Mouse (Mus musculus): ENCODE measurements around the gene Ndufaf8.

Ndufaf8 gene

DNA sequence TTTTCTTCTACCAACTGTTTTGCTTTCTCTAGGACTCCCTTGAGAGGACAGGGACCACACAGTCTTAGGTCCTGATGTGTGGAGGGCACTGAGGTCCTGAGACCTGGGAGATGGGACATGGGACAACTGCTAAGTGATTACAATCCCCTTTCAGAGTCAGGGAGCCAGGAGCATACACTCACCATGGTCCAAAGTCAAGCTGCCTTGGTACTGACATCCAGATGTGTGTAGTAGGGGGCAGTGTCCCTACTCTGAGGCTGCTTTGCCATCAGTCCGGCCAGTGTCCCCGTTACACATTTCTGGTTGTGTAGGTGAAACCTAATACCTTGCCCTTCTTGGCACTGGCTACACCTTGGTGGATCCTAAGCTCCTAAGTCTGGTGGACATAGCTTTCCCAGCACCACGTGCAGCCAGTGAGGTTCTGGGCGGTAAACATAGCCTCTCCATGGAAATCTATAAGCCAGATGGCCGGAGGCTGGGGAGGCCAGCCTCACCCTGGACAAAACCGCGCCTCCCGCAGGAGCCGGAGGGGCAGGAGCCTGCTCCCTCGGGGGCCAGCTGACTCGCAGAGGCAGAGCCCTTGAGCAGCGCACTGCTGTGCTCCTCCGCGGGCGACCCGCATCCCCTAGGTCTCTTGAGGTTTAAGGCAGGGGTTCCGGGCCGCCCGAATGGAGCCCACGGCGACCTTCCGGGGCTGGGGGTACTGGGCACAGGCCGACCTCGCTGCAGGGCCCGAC is 12.7 kb upstream of the Ndufaf8 start:
- peak; percentile 18 for DNase-seq (ENCODE audit: low read depth, low spot score)

DNA sequence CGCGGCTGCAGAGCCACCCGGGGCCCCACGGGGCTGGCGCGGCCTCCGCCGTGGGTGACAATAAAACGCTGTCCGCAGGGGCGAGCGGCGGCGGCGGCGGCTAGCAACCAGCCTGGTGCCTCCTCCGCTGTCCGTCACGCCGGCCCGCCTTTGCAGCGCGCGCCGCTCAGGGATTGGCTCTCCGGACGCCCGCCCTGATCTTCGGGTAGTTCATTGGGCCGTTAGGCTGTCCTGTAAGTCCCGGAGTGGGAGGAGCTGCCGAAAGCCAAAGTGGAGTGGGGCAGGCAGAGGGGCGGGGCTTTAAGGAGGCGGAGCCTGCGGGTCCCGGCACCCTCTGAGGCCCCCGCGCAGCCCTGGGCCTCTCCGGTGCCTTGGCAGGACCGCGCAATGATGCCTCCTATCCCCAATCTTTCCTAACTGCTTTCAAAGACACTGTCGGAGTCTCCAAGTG is 12.0 kb upstream of the Ndufaf8 start, which contains the start of gene Cep131:
TSS of gene Cep131 (minus strand) at position 126 of the 451 bp plus-strand sequence.
- peak; percentile 97 for DNase-seq (ENCODE audit: low read depth, low spot score)

DNA sequence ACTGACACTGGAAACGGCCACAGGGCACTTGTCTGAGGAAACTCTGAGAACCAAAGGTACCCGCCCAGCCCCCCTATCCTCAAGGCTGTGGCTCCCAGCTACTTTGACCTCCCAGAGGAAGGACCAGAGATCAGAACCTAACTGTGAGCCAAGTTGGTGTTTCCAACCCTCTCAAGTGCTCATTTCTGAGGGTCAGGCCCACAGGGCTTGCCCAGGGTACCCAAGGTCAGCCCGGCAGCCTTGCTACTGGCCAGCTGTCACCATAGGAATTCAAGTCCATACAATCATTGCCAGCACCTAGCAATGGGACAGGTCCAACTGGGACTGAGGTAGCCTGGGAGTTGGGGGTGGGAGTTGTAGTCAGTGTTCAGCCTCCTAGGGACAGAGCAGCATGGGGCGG is 8.1 kb upstream of the Ndufaf8 start:
- no peak for DNase-seq (ENCODE audit: low read depth, low spot score)

- no peak for DNase-seq (ENCODE audit: low read depth, low spot score)
Measured at GRCm38 (mm10) chr11:120092817-120093591, 5.7 kb upstream of the Ndufaf8 start.

DNA sequence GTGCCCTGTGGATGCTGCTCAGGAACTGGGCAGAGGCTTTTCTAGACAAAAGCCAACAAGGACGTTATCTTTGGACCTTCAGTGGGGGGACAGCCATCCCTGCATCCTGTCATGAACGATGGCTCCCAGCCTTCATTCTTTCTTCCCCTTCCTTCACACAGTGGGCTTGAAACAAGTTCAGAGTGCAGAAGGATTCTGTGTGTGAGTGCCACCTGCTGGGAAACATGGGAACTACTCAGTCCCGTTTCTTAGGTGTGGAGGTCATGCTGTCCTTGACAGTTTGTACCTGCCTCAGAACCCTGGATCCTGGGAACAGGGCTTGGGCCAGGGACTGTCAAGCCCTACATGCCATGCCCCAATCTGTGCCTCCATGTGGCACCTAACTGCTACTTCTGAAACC is 2.3 kb downstream of the Ndufaf8 start:
- peak; percentile 72 for DNase-seq (ENCODE audit: low read depth, low spot score)

DNA sequence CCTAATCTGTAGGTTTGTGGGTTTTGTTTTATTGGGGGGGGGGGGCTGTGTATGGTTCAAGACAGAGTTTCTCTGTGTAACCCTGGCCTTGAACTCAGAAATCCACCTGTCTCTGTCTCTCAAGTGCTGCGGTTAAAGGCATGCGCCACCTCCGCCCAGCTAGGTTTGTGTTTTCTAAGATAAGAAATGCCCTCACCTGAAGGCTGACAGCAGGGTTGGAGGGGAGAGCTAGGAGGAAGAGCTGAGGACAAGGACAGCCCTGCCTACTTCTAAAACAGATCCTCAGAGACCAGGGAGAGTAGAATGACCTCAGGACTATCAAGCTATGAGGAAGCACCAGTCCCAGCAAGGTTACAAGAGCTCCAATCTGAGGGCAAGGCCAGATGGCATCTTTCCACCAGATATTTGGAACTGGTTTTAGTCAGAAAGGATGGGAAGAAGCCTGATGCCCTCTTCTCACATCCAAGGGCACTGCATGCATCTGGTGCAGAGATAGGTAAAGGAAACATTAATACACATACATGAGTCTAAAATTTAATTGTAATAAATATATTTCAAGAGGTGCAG is 4.8 kb downstream of the Ndufaf8 start:
- DNase-seq (ENCODE audit: low read depth, low spot score) = no peak

GRCm38 (mm10) chr11:120107026-120107425 is 8.3 kb downstream of the Ndufaf8 start:
- DNase-seq (ENCODE audit: low read depth, low spot score) = no peak

GRCm38 (mm10) chr11:120107796-120108195 is 9.1 kb downstream of the Ndufaf8 start:
- no peak for DNase-seq (ENCODE audit: low read depth, low spot score)

DNA sequence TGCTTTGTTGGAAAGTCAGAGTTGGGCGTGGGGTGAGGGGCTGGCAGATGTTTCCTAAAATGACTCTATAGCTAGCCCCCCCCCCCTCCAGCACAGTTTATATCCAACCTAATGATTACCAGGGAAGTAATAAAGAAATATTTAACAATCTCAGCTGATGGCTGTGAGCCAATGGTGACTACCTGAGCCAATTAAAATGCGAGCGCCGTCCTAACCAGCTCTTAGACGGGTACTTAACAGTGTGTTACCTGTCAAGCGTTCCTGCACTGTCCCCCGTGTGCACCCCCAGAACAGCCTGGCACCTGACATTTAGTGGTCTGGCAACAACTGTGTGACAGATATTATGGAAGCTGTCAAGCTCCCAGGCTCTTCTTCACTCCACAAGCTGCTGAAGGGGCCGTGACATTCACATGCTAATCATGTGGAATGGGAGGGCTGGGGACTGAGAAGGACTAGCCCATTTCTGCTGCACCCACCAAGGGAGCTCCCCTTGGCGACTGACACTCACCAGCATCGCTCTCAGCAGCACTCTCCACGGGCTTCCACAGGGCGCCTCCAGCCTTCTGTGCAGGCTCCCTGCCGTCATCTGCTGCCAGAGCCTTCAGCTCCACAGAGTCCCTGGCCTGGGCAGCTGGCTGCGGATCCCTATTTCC is 11.0 kb downstream of the Ndufaf8 start:
- DNase-seq (ENCODE audit: low read depth, low spot score) = no peak

- DNase-seq (ENCODE audit: low read depth, low spot score) = no peak
Measured at GRCm38 (mm10) chr11:120110554-120110953, 11.8 kb downstream of the Ndufaf8 start.

- peak; percentile 44 for DNase-seq (ENCODE audit: low read depth, low spot score)
Measured at GRCm38 (mm10) chr11:120111033-120111432, 12.3 kb downstream of the Ndufaf8 start.

GRCm38 (mm10) chr11:120112136-120112535 is 13.4 kb downstream of the Ndufaf8 start:
- no peak for DNase-seq (ENCODE audit: low read depth, low spot score)

GRCm38 (mm10) chr11:120114488-120115215 is 15.9 kb downstream of the Ndufaf8 start:
- DNase-seq (ENCODE audit: low read depth, low spot score) = no peak

DNA sequence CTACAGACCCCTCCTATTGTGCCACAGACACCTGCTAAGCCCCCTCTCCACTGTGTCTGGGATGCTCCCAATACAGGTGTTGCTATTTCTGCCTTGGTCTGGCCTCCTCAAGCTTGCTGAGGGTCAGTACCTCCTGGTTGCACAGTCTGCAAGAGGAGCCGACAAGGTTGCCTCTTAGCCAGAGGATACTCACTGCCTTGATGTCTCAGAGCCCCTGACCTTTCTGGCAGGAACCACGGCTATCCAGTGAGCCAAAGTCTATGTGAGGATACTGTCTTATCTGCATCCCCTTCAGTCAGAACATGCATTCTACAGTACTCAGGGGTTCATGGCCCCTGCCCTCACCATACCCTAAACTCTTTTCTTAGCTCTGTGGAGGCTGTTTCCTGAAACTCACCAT is 18.9 kb downstream of the Ndufaf8 start:
- DNase-seq (ENCODE audit: low read depth, low spot score) = no peak

DNA sequence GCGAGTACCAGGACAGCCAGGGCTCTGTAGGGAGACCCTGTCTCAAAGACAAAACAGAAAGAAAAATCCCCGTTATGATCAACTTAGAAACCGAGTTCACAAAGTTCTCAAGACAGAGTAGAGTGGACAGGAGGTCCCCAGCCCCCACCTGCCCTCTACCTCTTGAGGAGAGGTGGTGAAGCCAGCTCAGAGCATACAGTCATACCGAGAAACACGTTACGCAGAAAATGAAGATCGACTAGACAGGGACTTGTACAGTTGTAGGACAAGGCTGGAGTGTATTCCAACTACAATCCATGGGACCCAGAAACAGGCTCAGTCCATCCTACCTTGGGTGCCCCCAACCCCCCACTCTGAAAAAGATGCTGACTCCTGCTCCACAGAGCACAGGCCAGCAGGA is 20.4 kb downstream of the Ndufaf8 start:
- no peak for DNase-seq (ENCODE audit: low read depth, low spot score)

DNA sequence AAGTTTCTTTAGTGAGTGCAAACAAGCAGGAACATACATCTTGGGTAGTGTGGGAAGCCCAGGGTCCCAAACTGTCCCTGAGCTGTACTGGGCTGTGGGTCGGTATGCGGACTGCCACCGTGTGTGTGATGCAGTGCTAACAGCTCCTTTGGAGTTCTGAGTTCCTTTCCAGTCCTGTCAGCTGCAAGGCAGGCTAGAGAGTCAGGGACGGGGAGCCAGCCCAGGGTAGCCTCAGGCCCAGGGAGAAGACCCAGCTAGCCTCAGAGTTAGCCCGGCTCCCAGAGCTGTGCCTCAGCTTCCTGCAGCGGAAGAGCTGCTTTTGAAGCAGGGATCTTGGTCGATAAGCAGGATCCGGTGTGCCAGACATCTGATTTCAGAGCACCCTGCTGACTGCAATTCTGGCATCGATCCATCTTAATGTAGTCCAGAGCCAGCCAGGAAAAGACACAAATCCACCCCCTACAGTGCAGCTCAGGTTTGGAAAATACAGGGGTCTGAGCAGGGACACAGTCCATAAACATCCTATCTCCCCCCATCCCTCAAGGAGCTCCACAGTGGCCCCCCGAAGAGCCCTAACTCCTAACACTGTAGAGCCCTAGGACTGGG is 21.3 kb downstream of the Ndufaf8 start:
- DNase-seq (ENCODE audit: low read depth, low spot score) = no peak

DNA sequence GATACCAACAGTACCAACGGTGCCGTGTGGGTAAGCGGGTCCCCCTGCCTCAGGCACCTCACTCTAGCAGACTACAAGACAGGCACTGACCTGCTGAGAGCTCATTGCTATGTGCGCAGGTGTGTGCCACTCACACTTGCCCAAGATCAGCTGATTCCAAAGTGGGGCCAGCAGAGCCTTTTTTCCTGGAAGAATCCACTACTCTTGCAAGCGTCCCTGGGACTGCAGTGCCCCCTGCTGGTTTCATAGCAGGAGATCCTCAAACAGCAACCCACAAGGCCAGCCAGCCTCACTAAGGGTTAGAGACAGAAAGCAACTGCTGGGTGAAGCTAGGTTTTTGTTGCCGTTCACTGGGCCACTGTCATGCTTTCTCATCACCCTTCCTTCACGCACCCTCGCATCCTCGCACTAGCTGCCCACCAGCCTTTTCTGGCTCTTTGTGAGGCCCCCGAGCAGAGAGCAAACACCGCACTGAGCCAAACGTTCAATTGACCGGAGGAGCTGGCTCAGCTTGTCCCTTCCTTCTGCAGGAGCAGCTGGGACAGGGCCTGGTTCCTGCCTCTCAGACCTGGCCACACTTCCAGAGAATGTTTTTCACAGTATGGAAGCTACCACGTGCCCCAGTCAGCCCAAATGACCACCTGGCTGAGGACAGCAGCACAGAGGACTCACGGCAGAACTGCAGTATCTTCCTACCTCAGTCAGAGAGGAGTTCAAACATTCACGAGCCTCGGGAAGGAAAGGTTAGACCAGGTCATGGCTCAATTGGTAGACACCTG is 22.1 kb downstream of the Ndufaf8 start:
- no peak for DNase-seq (ENCODE audit: low read depth, low spot score)

- no peak for DNase-seq (ENCODE audit: low read depth, low spot score)
Measured at GRCm38 (mm10) chr11:120122126-120122525, 23.4 kb downstream of the Ndufaf8 start.

- DNase-seq (ENCODE audit: low read depth, low spot score) = no peak
Measured at GRCm38 (mm10) chr11:120126845-120127244, 28.1 kb downstream of the Ndufaf8 start.

DNA sequence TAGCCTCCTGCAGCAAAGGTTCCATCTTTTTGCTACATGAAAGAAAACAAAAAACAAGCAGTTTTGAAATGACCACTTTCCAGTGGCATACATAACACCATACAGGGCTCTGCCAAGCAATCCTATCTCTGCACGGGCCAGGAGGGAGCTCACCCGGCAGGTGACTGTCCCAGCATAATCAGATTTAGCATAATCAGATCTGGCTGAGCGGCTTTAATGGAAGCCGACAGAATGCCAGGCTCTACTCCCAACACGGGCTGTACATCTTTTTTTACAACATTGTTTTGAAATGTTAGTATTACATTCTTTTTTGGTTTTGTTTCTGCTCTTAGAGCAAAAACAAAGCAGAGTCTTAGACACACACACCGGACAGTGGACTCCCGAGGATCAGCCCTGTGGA is 30.6 kb downstream of the Ndufaf8 start:
- DNase-seq (ENCODE audit: low read depth, low spot score) = no peak
